Mouse (Mus musculus) MEL (cell line): ENCODE measurements at regions not wholly inside any gene's neighbourhood (a gene's known extent, or its start where the extent isn't known, plus 50 kb on each side); places are given as distances from the start of the nearest gene placed in this dataset.

Experiments used
- CHD1 ChIP-seq: IDR thresholded peaks from 2 replicates; pipeline ENCODE4 v1.6.1; 2012; ENCODE audit warnings: low read depth, mild to moderate bottlenecking, inconsistent platforms, low read length, improper control_type of control experiment
- CTCF ChIP-seq, 3 experiments: IDR thresholded peaks in 2 of 3; conservative IDR thresholded peaks in 1 of 3; 2 replicates each; pipeline ENCODE4 v1.5.1; 2011 to 2012; ENCODE audit warnings: low read length in 3 of 3, low read depth in 2 of 3, mild to moderate bottlenecking in 2 of 3, improper control_type of control experiment in 1 of 3, inconsistent platforms in 1 of 3, mixed read lengths in 1 of 3, moderate library complexity in 1 of 3; ENCODE audit not compliant: control insufficient read depth in 1 of 3, insufficient read depth in 1 of 3, poor library complexity in 1 of 3, severe bottlenecking in 1 of 3
- EP300 ChIP-seq, 2 experiments: IDR thresholded peaks; 2 replicates each; pipeline ENCODE4 v1.6.1; 2011; ENCODE audit warnings: improper control_type of control experiment in 2 of 2, low read length in 2 of 2, low read depth in 1 of 2, mild to moderate bottlenecking in 1 of 2
- GATA1 ChIP-seq: IDR thresholded peaks from 2 replicates; pipeline ENCODE4 v1.6.1; 2011; ENCODE audit warnings: low read depth, low read length, improper control_type of control experiment
- MAX ChIP-seq: IDR thresholded peaks from 2 replicates; pipeline ENCODE4 v1.6.1; 2011; ENCODE audit warnings: low read length, improper control_type of control experiment
- POLR2AphosphoS2 ChIP-seq: IDR thresholded peaks from 2 replicates; pipeline ENCODE4 v1.6.1; 2011; ENCODE audit warnings: low read length, improper control_type of control experiment
- RAD21 ChIP-seq: IDR thresholded peaks from 2 replicates; pipeline ENCODE4 v1.6.1; 2011; ENCODE audit warnings: mild to moderate bottlenecking, low read depth, low read length, improper control_type of control experiment
- SIN3A ChIP-seq: IDR thresholded peaks from 2 replicates; pipeline ENCODE4 v1.6.1; 2012; ENCODE audit warnings: low read length, improper control_type of control experiment, inconsistent platforms
- SMC3 ChIP-seq: IDR thresholded peaks from 2 replicates; pipeline ENCODE4 v1.6.1; 2011; ENCODE audit warnings: low read depth, low read length, improper control_type of control experiment
- TCF12 ChIP-seq: IDR thresholded peaks from 2 replicates; pipeline ENCODE4 v1.6.1; 2014; ENCODE audit warnings: low read depth, mild to moderate bottlenecking, inconsistent platforms, low read length, improper control_type of control experiment, moderate library complexity
- USF1 ChIP-seq: IDR thresholded peaks from 2 replicates; pipeline ENCODE4 v1.6.1; 2014; ENCODE audit warnings: low read depth, mild to moderate bottlenecking, inconsistent platforms, low read length, improper control_type of control experiment, moderate library complexity
- ZNF384 ChIP-seq: IDR thresholded peaks from 2 replicates; pipeline ENCODE4 v1.6.1; 2012; ENCODE audit warnings: low read depth, mild to moderate bottlenecking, inconsistent platforms, low read length, improper control_type of control experiment

DNA sequence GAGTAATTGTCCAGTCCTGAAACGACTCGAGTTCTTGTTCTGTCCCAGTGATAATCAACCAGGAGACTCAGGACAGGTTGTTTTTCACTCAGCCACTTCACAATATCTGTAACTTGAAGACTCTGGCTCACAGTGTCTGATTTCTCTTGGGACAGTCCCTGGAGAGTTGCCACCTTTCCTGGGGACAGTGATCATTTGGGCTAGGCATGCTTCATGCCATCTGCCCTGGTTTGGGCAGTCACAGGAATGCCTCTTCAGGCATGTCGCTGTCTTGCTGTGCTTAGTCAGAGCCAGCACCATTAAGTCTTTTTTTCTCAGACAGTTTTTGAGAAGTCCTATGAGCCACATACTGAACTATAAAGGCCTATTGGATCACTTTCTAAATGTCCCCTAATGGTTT lies 246.9 kb upstream of the Pik3r1 start:
- TF ChIP-seq SIN3A (no peak), TCF12 (no peak), USF1 (no peak), RAD21 (no peak), CHD1 (no peak), MAX (no peak), POLR2AphosphoS2 (no peak), SMC3 (no peak), ZNF384 (no peak), GATA1 (no peak), CTCF (IDR thresholded peaks at IDR 0.05 in 2 of 3, conservative IDR thresholded peaks at IDR 0.05 in 1 of 3; ENCODE audit: control insufficient read depth in 1 of 3, insufficient read depth in 1 of 3, low read depth in 2 of 3, low read length in 3 of 3, poor library complexity in 1 of 3, severe bottlenecking in 1 of 3) (no peak), EP300 (IDR thresholded peaks at IDR 0.05; ENCODE audit: low read depth in 1 of 2, low read length in 2 of 2) (no peak)
